Mouse (Mus musculus) neural tube, postnatal 0 days (tissue): ENCODE results near the gene Slc9a3r1. TPM values are rescaled to one million over a fixed set of nuclear protein-coding genes. Genes with fewer than 3 reads are reported as not detected.

Source experiments
- polyA plus RNA-seq: library from polyadenylated mRNA; unstranded; fragments of >200 nt; fragmentation: Nextera tagmentation; extraction: Ambion mirVana; gene quantifications from 2 replicates; pipeline ENCODE4 v1.2.1, GENCODE M21; 2015

Gene Slc9a3r1
- 73.8 and 75.1 TPM in 2 replicates for polyA plus RNA-seq

DNA sequence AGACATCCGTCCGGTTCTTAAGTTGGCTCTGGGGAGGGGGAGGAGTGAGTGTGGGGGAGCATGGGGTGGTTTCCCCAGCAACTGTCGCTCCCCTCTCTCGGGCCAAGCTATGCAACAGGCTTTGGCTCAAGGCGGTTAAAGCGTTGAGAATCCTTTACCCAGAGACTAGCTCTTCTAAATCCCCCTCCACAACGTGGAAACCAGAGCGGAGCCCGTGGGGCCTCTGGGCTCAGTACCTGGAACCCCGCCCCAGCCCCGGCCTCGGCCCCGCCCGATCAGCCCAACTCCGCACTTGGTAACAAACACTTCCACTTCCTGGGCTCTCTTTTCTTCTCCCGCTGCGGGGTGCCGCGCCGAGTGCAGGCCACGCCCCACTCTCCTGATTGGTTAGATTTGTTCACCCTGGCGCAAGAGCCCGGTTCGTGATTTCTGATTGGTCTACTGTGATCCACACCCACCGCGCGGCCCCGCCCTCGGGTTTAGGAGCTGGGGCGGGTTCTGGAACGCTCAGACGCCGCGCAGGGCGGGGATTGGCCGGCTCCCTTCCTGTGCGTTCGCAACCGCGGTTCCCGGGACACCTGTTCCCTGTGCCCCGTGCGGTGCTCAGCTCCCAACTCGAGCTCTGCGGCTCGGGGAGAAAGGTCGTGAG, at the start of gene Slc9a3r1:
Gene Slc9a3r1 (plus strand): TSS at position 510 of the 649 bp plus-strand sequence.

DNA sequence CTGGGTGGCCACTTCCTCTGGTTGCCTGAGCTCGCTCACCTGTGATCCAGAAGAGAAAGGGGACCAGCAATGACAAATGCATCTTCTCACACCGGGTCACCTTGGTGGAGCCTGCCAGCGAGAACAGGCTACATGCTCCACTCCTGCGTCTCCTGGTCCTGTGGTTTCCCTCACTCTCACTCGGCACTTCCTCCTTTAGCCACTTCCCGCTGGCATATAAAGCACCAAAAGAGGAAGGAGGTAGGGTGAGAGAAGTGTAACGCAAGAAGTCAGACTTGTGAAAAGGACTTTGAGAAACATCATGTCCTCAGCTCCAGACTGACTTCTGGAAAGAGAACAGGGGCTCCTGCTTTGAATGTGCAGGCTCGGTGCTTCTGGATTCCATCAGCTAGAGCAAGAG, 29.3 kb upstream of the Slc9a3r1 start, which contains the start of gene Cd300lf:
Gene Cd300lf (minus strand): TSS at position 193 of the 400 bp plus-strand sequence.

DNA sequence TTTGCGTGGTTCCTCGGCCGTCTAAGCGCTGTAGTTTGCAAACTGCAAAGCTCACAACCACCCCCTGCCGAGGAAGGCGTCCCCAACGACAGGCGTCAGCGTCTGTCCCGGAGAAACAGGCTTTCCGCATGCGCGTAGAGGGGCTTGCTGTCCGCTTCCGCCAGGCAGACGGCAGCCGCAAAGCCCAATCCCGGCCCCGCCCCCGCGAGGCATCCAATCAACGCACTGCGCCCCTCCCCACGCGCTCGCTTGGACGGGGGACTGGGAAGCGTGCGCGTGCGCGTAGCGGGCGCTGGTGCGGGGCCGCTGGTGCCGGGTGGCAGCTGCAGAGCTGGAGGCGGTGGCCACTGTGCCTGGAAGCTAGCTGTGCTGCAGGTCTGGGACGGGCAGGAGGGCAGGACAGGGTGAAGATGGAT, 24.1 kb downstream of the Slc9a3r1 start, which contains the start of gene Tmem104:
Gene Tmem104 (plus strand): TSS at position 264 of the 416 bp plus-strand sequence.

DNA sequence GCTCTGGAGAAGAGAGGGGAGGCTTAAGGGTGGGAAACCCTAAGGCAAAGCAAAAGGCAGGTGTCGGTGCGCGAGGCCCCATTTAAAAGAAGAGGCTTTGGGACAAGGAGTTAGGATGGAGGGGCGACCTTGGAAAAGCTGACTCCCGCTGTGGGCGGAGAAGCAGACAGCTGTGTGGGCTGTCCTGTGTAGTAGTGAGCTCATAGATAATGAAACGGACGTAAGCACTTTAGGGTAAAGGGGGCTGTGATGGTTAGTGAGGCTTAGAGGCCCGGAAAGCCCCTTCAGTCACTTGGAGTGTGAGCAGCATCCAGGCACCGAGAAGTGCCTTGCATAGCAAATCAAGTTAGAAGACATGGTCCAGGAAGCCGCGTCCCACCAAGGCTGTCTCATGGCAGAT, 24.6 kb downstream of the Slc9a3r1 start, which contains the start of gene Nat9:
Gene Nat9 (minus strand): TSS at position 167 of the 400 bp plus-strand sequence.

Other genes with a start within 250 kb of the Slc9a3r1 start
- 0.17 TPM in 2 replicates for gene Cd300lb, start 229.0 kb upstream of the Slc9a3r1 start, polyA plus RNA-seq
- not detected in 2 replicates for gene Cd300c, start 194.2 kb upstream of the Slc9a3r1 start, polyA plus RNA-seq
- gene Cd300ld, start 173.4 kb upstream of the Slc9a3r1 start, polyA plus RNA-seq, result 0.25 and 0.28 TPM in 2 replicates
- 2.8 and 3.6 TPM in 2 replicates for gene Cd300c2, start 161.5 kb upstream of the Slc9a3r1 start, polyA plus RNA-seq
- gene Cd300ld2, start 147.1 kb upstream of the Slc9a3r1 start, polyA plus RNA-seq, result not detected in 2 replicates
- gene Cd300ld4, start 136.3 kb upstream of the Slc9a3r1 start, polyA plus RNA-seq, result not detected in 2 replicates
- gene Cd300ld5, start 125.6 kb upstream of the Slc9a3r1 start, polyA plus RNA-seq, result not detected in 2 replicates
- gene Cd300ld3, start 114.9 kb upstream of the Slc9a3r1 start, polyA plus RNA-seq, result not detected in 2 replicates
- 0.09 TPM in 1 of 2 replicates, not detected in the other for gene Cd300e, start 101.2 kb upstream of the Slc9a3r1 start, polyA plus RNA-seq
- 0.85 and 1.1 TPM in 2 replicates for gene Rab37, start 71.9 kb upstream of the Slc9a3r1 start, polyA plus RNA-seq
- 0.22 and 0.37 TPM in 2 replicates for gene Cd300lf, start 29.3 kb upstream of the Slc9a3r1 start, polyA plus RNA-seq
- 12.9 and 13.5 TPM in 2 replicates for gene Tmem104, start 24.1 kb downstream of the Slc9a3r1 start, polyA plus RNA-seq
- 19.9 and 21.8 TPM in 2 replicates for gene Nat9, start 24.5 kb downstream of the Slc9a3r1 start, polyA plus RNA-seq
- 0.57 and 0.72 TPM in 2 replicates for gene Grin2c, start 103.9 kb downstream of the Slc9a3r1 start, polyA plus RNA-seq
- gene Fdxr, start 113.7 kb downstream of the Slc9a3r1 start, polyA plus RNA-seq, result 16.9 and 19.4 TPM in 2 replicates
- gene Fads6, start 134.3 kb downstream of the Slc9a3r1 start, polyA plus RNA-seq, result 1.9 and 2.4 TPM in 2 replicates
- 0.65 and 0.90 TPM in 2 replicates for gene Otop2, start 143.8 kb downstream of the Slc9a3r1 start, polyA plus RNA-seq
- 0.09 and 0.21 TPM in 2 replicates for gene Ush1g, start 158.7 kb downstream of the Slc9a3r1 start, polyA plus RNA-seq
- 3.0 TPM in 2 replicates for gene Otop3, start 171.4 kb downstream of the Slc9a3r1 start, polyA plus RNA-seq
- 60.9 and 66.1 TPM in 2 replicates for gene Hid1, start 204.4 kb downstream of the Slc9a3r1 start, polyA plus RNA-seq
- 20.6 and 24.5 TPM in 2 replicates for gene Cdr2l, start 218.6 kb downstream of the Slc9a3r1 start, polyA plus RNA-seq
- 190 and 194 TPM in 2 replicates for gene Mrpl58, start 240.4 kb downstream of the Slc9a3r1 start, polyA plus RNA-seq